In the genomic region with DNA sequence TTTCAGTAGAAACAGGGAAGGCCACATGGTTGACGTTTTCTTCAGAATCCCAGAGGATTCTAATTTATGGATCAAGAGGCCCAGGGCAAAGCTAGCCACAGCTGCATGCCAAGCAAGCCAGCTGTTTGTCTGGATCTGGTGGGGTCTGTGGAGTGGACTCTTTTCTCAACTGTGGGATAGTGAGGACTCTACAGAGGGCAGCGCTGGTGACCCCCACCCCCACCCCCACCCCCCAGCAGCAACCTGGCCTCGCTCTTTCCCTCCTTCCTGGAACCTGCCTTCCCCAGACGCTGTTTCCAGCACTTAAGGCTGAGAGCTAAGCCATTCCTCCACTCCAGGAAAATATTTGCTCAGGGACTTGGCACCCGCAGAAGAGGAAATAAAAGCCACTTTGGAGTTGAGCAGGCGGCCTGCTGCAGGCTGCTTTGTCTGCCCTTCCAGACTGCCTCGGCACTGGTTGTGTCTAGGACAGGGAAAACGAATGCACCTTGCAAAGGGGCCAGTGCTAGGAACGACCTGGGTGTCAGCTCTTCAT, we compare ENCODE assay signal across 11 mouse cellular contexts. TPM values are rescaled to one million over a fixed set of nuclear protein-coding genes. Genes with fewer than 3 reads are reported as not detected.
DNase-seq lines count a peak whose midpoint lies in the region; ATAC-seq and TF ChIP-seq lines count a peak whose summit lies in the region.
"Had no signal": no experiment of that assay in that cellular context is flagged by ENCODE, and none has a peak within 500 bp of the region (broad histone marks: within the 10 kb centered on the region; RNA-seq: fewer than 3 reads in every experiment).

No protein-coding gene starts in this region.

- H3K4me2 ChIP-seq in heart, embryonic 13.5 days, result no peak overlapping the region
- H3K4me2 ChIP-seq in kidney, postnatal 0 days (ENCODE audit: low read length), result no peak overlapping the region
- H3K4me2 ChIP-seq: forebrain, embryonic 15.5 days had no signal

- H3K9me3 ChIP-seq in heart, embryonic 13.5 days, result no peaks in the 10 kb centered on the region; the same call in 1 of the 2 replicates
- H3K9me3 ChIP-seq in kidney, postnatal 0 days (replicated peaks; ENCODE audit: low read length), result no peaks in the 10 kb centered on the region
- H3K9me3 ChIP-seq: forebrain, embryonic 15.5 days had no signal

- 50% methylated on average over 9 of the region's 9 CpGs for WGBS in heart, embryonic 13.5 days
- WGBS in kidney, postnatal 0 days, result 18% methylated on average over 9 of the region's 9 CpGs

- H3K36me3 ChIP-seq in heart, embryonic 13.5 days, result peaks cover 17% of the 10 kb centered on the region
- no peaks in the 10 kb centered on the region for H3K36me3 ChIP-seq in kidney, postnatal 0 days (ENCODE audit: insufficient read depth, low read length)

- H3K9ac ChIP-seq in heart, embryonic 13.5 days, result no peak overlapping the region
- H3K9ac ChIP-seq in kidney, postnatal 0 days (ENCODE audit: low read depth, low read length), result no peak overlapping the region
- H3K9ac ChIP-seq: forebrain, embryonic 15.5 days had no signal

- no peaks in the 10 kb centered on the region for H3K27me3 ChIP-seq in heart, embryonic 13.5 days (replicated peaks)
- H3K27me3 ChIP-seq in kidney, postnatal 0 days (ENCODE audit: insufficient read depth, low read length), result no peaks in the 10 kb centered on the region
- H3K27me3 ChIP-seq: forebrain, embryonic 15.5 days had no signal

- no peak for TF ChIP-seq CTCF in gastrocnemius, adult 2 months (IDR thresholded peaks at IDR 0.05)
- no peak for TF ChIP-seq CTCF in kidney, postnatal 0 days (IDR thresholded peaks at IDR 0.05; ENCODE audit: low read depth)

- peak overlapping the region; percentile 43 for H3K27ac ChIP-seq in gastrocnemius, adult 2 months
- peak overlapping the region; percentile 60 for H3K27ac ChIP-seq in heart, embryonic 13.5 days (replicated peaks)
- peak overlapping the region; percentile 43 for H3K27ac ChIP-seq in kidney, postnatal 0 days
- H3K27ac ChIP-seq: forebrain, embryonic 15.5 days had no signal

- no peak for DNase-seq in gastrocnemius, adult 2 months
- no peak for DNase-seq in gastrocnemius, adult 18-20 months (ENCODE audit: low spot score)
- peak; percentile 63 for DNase-seq in kidney, postnatal 0 days (ENCODE audit: low spot score)
- DNase-seq in lung, postnatal 14 days, result peak; percentile 48
- no peak for DNase-seq in right cerebral cortex, postnatal 4 days
- no peak for DNase-seq in thymus, postnatal 4 days
- DNase-seq in right cerebral cortex, adult 18-20 months, result no peak
- DNase-seq: cerebellum, postnatal 36 days; midbrain, embryonic 14.5 days had no signal

- 0 out of 2 replicates have a peak, but pooled peaks cover 13% of the 10 kb centered on the region for H3K4me1 ChIP-seq in heart, embryonic 13.5 days
- H3K4me1 ChIP-seq in kidney, postnatal 0 days (replicated peaks; ENCODE audit: insufficient read depth, low read length), result peaks cover 11% of the 10 kb centered on the region
- H3K4me1 ChIP-seq: forebrain, embryonic 15.5 days had no signal

- H3K4me3 ChIP-seq in gastrocnemius, adult 2 months, result no peak overlapping the region
- no peak overlapping the region for H3K4me3 ChIP-seq in heart, embryonic 13.5 days
- H3K4me3 ChIP-seq in kidney, postnatal 0 days (replicated peaks; ENCODE audit: low read depth, low read length), result no peak overlapping the region
- H3K4me3 ChIP-seq: forebrain, embryonic 15.5 days had no signal

- no peak for ATAC-seq in heart, embryonic 13.5 days (ENCODE audit: extremely low read depth, insufficient number of reproducible peaks, low FRiP score, low TSS enrichment)
- no peak for ATAC-seq in kidney, postnatal 0 days (replicated peaks; ENCODE audit: low FRiP score, low read depth)
- ATAC-seq: forebrain, embryonic 15.5 days had no signal

- intact Hi-C loops in gastrocnemius, adult 2 months (cut with DNase I), result no loop called here

RNA-seq across cellular contexts. Expression of a gene that starts 27.4 kb away (rescaled TPM):
- total RNA-seq in gastrocnemius, adult 2 months (2021), result 1 to 10 TPM; 1.9 to 2.7 TPM
- total RNA-seq in gastrocnemius, adult 18-20 months (2021), result 1 to 10 TPM; 2.2 to 3.1 TPM
- polyA plus RNA-seq in heart, embryonic 13.5 days (2015; fragmentation: Nextera tagmentation; extraction: Ambion mirVana), result 39.5 and 41.3 TPM in 2 replicates
- 39.0 and 41.9 TPM in 2 replicates for polyA plus RNA-seq in kidney, postnatal 0 days (2015; fragmentation: Nextera tagmentation; extraction: Ambion mirVana)

Comparison
In these comparisons a context has a peak if more than half of its experiments do, and no peak if none do; other contexts are left out.
1. DNase-seq: peak in kidney, postnatal 0 days (single experiment) and lung, postnatal 14 days (single experiment); none in gastrocnemius, adult 2 months (single experiment), gastrocnemius, adult 18-20 months (single experiment), right cerebral cortex, postnatal 4 days (single experiment), thymus, postnatal 4 days (single experiment) and right cerebral cortex, adult 18-20 months (single experiment).
2. Peak in every context shown above with its lines, with median percentiles within 50 percentile points of each other: H3K27ac ChIP-seq.